Mouse (Mus musculus) layer of hippocampus, adult 9-11 months (tissue): ENCODE measurements around the gene Stxbp6.

Source experiments
- DNase-seq: peaks from one replicate; pipeline ENCODE4 v3.0.0; 2022

Stxbp6 gene

DNA sequence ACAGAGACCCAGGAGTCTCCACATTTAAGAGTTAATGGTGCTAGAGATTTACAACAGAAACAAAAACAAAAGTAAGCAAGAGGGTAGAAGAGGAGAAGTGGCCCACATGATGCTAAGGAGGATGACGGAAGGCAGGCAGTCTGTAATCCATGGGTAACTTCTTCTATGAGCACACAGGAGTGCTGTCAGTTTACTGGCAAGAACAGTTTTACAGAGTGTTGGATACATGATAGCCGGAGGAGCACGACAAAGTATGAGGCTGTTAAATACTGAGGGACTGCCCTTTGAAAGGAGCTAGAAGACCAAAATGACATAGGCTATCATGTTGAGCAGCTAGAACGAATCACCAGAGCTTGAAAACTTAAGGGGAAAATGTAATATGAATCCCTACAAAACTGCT lies 81.7 kb downstream of the Stxbp6 start:
- DNase-seq = no peak

DNA sequence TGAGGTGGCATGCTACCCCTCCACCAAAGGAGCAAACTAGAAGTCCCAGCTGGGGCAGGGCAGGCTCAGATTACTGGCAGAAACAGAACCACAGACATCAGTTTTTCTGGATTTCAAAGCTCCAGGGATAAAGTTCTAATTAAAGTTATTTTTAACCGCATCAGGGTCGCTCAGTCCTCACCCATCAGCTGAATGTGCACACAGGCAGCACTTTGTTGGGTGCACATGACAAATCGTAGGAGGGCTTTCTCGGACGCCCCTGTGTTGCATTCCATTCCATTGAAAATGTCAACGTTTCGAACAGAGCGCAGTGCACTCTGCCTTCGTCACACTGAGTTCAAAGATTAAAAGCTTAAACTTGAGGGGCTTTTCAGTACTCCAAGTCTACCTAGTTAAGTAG lies 84.1 kb downstream of the Stxbp6 start:
- no peak for DNase-seq

DNA sequence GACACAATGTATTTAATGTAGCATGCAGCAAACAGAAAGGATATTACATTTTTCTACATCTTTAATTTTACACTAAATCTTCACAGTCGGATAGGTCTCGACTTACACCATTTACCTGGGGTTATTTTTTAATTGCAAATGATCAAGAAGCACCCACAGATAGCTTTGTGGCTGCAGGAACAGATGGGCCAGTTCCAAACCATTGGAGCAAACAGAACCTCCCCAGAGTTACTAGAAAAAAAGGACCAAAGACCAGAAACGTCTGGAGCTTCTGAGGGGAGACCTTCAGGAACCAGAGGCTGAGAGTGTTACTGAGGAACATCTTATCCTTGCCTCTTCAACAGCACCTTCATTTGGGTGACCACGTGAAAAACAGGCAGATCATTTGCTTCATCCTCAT lies 85.5 kb downstream of the Stxbp6 start:
- DNase-seq = no peak

DNA sequence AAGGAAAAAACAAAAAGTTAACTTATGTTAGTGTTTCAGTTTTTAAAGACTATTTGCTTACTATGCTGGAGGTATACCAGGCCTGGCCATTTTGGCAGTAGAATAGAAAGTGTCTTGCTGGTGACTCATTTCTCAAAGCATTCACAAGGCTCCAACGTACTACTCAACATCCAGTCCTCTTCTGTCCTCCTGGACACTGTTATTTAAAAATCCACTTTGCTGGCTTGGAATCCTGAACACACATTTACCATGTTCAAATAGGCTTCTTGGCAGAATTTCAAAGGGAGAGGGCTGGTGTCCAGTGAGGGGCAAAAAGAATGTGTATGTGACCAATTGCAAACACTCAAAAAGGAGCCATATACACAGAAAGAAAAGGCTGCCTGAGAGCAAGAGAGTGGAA lies 86.7 kb downstream of the Stxbp6 start:
- no peak for DNase-seq

DNA sequence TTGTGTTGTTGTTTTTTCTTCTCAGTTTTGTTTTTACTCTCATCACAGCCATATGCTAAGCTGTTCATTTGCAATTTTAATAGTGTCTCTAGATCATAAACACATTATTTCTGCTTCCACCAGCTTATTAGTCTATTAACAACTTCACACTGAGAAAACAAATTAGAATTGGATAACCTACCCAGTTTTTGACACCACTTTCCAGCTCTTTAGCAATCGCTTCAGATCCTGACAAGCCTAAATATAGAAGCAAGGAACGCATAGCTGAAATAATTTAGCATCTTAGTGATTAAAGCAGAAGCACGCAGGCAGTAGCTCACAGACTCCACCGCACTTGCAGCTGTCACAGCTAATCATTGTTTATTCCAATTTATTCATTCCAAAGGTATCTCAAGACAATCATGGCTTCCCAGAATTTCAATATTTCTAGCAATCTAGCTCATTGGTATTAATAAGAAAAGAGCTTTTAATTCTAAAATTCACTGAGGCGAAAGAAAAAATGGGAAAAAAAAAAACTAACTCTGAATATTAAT lies 95.1 kb downstream of the Stxbp6 start:
- DNase-seq = no peak

DNA sequence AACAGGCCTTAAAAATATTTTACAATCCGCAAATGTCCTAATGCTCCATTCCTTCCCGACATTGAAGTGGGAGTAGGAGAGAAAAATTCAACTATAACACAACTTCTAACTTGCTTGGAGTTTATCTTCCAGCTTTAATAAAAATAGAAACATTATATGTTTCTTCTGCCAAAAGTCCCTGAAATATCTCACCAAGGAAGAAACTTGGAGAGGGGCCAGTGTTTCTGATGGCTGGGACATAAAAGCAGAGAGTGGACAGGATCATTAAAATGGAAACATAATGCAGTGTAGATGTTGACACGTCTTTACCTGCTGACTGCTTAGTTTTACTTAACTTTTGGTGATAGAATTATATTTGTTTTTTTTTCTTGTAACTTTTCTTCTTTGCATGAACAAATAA lies 99.2 kb downstream of the Stxbp6 start:
- no peak for DNase-seq

DNA sequence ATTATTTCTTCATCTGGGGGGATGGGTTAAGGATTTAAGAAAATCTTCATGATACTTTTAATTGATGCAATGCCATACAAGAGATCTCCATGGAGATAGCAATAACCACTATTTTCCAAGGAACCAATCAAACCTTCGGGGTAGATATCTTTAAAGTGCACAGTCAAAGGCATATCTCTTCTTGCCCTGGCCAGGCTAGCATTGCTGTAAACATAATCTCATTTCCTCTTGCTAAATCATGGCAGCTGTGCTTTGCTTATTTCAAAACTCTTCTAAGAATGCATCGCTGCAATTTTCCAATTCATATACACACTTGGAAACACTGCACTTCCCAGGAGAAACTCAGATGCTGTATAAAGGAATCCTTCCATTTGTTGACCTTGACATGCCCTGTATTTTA lies 103.0 kb downstream of the Stxbp6 start:
- DNase-seq = no peak

DNA sequence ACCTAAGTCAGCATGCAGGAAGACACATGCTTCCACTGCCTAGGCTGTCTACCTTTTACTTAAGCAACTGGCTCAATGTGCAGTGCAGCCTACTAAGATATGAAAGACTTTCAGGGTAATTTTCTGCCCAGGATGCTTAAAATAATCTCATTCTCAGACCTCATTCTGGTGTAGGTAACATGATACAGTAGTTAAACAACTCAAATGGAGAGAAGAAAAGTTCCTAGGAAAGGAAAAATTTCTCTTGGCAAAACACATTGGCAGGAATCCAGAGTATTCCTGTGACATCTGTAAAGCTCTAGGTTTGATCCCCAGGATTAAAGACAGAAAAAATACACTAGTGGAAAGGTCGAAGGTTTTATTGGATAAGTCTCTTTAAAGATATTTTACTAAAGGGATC lies 107.1 kb downstream of the Stxbp6 start:
- no peak for DNase-seq

DNA sequence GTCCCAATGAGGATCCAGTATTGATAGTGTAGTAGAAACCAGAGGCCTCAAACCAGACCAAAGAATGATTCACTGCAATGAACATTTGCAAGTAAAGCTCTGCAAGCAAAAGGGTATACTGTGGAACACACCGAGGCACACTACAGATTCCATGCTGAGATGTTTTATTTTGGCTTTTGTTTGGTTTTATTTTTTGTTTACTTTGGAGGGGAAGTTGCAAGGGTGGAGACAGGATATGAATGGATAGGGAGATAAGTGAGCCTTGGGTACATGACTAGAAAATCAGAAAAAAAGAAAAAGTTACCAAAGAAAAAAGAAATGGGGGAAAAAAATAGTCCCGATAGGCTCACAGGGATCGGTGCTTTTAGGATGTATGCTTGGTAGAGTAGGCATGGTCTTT lies 117.0 kb downstream of the Stxbp6 start:
- DNase-seq = no peak

DNA sequence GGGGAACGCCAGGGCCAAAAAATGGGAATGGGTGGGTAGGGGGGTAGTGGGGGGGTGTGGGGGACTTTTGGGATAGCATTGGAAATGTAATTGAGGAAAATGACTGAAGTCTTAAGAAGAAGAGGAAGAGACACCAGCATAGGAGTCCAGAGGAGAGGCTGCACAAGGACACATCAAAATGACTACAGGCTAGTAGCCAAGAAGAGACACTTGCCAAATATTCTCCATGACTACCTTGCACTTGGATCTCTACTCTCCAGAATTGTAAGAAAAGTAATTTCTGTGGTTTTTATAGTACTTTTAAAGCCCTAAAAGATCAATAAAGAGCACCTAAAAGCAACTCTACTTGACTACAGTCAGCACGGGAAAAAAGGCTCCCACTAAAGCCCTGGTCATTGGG lies 121.4 kb downstream of the Stxbp6 start:
- DNase-seq = no peak

DNA sequence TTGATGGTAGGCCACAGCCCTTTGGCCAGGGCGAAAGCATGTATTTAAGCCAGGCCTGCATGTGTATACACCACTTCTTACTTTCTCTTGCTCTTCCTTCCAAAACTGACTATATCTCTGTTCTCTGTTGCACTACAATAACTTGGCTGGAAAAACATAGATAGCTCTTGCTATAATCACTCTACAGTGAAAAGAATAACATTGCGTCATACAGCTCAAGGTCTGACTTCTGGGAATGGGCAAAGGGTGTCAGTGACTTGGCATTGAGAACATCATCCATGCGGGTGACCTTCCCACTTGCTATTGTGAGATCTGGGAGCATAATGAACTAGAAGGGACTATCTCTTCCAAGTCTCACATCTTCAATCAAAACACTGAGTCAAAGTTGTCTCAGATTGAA lies 122.4 kb downstream of the Stxbp6 start:
- DNase-seq = no peak

DNA sequence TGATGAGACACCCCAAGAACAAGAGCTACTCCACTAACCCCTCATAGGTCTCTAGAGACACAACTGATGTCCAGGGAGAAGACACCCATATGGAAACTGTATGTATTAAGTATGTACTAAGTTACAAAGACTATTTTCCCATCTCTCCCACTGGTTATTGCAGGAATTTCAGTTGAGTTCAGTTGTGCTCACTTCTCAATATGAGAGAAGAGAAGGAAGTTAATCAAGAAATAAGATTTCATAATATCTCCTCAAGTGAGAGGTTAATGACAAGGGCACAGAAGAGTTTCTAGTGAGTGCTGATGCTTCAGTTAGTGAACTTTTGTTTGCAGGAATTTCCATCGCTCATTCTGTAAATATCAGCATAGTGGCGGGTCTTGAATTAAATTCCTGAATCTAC lies 124.0 kb downstream of the Stxbp6 start:
- no peak for DNase-seq

DNA sequence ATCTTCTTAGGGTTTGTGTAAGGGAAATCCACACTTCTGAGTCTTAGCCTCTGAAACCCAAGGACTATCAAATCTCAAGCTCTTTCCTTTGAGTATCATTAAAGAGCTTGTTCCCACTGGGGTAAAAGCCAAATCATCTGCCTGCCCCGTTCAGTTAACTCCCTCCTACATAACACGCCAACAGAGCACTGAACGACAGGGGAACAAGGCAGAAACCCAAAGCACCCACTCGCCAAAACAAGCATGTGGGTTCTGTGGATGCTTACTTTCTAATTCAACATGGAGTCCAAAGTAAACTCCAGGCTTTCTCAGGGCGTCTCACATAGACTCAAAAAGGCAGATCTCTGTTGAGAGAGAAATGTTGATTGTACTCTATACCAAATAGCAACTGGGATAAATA lies 126.7 kb downstream of the Stxbp6 start:
- DNase-seq = peak; percentile 12

DNA sequence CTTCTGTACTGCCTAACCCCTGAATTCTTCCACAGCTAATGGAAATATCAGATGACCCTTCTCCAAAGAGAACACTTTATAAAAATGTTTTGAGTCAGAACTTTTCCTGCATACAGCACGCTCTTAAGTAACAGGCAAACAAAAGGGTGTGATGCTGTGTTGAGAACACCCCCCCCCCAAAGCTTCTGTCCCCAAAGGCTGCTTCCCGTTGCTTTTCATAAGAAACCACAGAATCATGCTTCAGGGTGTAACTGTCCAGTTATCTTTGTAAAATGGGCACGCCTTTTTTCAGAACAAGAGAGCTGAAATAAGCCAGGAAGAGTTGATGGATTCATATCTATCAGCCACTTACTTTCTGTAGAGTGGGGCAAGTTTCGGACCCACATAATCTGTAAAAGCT lies 134.2 kb downstream of the Stxbp6 start:
- no peak for DNase-seq

DNA sequence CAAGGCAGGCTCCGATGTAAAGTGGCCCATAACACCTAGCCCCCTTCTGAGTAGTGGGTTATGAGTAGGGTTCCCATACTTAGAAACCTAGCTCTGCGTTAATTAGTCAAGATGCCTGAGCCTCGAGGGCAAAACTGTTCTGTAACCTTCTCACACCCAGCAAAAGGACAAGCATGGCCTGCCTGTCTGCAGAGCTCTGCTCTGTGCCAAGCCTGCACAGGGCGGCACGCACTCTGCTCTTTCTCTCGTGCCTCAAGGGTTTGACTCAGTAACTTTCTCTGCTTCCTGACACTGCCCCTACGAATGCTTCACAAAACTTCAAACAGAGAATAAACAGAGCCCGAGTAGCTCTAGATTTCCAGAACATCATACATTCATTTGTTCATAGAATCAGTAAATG lies 135.4 kb downstream of the Stxbp6 start:
- no peak for DNase-seq

DNA sequence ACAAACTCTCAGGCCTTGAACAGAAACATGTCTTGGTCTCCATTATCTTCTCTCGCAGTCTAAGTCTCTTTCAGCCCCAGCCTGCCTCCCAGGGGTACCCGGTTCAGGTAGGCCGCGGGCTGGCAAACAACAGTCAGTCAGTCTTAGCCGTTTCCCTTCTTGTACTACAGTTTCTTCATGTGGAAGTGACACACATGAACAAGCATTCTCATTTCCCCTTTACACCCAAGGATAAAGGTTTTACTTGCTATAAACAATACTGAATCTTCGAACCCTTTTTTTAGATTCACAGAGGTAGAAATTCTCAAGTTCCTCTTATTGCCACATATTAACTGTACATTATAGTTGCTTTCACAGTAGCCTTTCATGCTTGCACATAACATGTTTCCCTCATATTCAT lies 141.6 kb downstream of the Stxbp6 start:
- DNase-seq = no peak

DNA sequence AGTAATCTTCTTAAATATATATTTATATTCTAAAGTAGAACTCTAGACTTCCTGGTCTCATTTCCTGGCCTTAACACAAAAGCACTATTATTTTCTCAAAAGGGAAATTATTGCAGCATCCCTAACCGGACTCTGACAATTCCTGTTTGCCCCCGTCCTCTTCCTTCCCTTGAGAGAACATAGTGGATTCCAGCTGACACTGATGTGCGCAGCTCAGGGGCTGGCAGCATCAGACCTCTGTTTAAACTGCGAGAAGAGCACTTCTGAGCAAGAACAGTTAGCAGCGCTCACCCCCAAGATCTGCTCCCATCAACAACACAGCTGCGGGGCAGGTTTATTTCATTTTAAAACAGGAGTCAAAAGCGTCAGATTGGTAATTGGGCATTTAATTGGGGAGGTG lies 142.8 kb downstream of the Stxbp6 start:
- DNase-seq = no peak

DNA sequence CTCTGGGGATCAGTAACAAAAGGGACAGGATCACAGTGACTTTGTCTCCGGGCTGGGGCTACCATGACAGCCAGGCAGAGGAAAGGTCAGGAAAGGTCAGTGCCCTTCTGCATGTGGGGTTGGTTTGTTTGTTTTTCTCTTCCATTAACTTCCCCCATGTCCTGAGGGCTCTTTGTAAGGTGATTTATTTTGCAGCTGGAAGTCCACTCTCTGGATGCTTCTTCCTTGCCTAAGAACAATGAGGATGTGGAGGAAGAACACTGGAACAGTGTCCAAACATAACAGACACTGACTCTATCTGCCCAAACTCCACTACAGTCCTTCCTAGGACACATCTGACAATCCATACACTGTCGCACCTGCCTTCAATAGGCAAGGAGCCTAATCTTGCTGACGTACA lies 146.1 kb downstream of the Stxbp6 start:
- DNase-seq = no peak

DNA sequence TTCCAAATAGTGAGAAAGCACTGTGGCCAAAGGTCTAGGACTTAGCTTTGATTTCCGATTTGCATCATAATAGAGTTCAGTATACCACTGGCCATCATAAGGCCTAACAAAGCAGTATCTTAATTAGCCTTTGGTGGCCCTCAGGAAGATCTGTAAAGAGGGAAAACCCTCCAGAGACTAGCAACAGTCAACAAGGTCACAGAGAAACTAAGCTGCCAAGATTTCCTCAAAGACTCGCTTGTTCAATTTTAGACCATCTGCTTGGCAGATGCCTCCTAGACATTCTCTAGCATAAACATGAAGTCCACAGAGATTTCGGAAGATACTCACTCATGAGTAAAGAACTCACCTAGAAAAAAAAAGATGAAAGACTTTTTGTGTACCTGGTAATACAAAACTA lies 148.6 kb downstream of the Stxbp6 start:
- no peak for DNase-seq

DNA sequence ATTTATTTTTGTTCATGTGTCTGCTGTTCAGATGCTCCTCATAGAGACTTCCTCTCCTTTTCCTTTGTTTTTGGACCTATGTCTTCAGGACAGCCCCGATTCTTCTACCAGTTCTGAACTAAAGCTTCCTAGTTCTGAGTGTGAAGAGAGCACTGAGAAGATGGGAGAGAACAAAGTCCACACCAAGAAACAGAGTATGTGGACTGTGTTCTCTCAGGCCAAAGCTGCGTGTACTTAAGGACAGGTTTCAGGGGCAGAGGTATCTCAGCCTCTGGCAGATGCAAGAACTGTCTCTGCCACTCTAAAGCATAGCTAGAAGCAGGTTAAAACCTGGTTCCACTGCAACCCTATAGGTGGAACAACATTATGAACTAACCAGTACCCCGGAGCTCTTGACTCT lies 151.2 kb downstream of the Stxbp6 start:
- no peak for DNase-seq

DNA sequence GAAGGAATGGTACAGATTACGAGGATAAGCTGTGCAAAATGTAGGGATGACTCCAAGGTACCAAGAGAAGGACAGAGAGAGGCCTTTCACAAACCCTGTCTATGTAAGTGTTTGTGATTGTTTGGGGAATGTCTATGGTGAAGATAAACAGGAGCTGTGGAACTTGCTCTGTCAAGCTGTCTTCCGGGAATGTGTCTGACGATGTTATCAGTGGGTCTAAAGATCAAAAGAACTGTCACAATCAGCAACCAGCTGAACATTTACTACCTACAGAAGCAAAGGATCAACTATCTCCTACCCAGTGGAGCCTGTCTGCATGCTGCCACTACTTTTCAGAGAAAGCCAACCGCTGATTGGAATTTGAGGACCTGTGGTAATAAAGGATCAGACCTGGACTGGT lies 152.3 kb downstream of the Stxbp6 start:
- no peak for DNase-seq

DNA sequence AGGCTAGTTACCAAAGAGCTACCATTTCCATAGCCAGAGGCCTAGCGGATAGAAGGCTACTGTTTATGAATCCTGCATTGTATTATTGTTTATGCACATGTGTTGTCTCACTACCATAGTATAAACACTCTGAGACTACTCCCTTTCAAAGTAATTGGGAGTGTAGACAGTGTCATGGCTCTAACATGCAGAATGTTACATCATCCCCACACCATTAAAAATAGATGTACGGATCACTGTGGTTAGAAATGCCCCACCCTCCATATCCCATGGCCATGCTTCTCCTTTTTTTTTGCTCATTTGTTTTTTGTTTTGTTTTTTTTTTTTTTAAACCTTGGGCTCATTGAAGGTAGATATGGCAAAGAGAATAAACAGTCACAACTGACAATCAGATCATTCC lies 154.9 kb downstream of the Stxbp6 start:
- no peak for DNase-seq

DNA sequence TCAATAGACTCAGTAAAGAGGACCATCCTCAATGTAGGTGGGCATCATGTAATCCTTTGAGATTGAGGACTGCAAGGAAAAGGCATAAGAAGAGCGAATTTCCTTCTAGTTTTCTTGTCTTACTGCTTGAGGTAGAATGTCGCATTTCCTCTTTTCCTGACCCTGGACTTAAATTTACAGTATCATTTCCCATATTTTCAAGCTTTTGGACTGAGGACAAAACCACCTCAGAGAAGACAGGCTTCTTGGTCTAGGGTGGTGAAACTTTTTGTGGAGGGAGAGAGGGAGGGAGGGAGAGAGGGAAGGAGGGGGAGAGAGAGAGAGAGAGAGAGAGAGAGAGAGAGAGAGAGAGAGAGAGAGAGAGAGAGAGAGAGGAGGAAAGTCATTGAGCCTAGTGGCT lies 155.6 kb downstream of the Stxbp6 start:
- DNase-seq = no peak

DNA sequence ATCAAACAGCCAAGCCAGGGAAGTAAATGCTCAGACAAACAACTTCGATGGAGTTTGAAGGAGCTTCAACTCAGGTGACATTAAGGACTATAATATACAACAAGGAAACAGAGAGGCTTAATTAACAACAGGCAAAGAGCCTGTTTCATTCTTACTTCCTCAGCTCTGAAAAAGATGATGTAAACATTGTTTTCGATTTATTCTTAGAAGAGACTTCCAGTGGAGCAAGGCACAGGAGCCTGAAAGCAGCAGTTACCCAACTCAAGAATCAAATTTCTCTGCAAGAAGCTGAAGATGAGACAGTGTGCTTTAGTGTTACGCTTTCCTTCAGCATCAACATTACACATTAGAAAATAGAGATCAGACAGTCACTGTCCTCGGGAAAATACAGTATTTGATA lies 160.7 kb downstream of the Stxbp6 start:
- DNase-seq = no peak

DNA sequence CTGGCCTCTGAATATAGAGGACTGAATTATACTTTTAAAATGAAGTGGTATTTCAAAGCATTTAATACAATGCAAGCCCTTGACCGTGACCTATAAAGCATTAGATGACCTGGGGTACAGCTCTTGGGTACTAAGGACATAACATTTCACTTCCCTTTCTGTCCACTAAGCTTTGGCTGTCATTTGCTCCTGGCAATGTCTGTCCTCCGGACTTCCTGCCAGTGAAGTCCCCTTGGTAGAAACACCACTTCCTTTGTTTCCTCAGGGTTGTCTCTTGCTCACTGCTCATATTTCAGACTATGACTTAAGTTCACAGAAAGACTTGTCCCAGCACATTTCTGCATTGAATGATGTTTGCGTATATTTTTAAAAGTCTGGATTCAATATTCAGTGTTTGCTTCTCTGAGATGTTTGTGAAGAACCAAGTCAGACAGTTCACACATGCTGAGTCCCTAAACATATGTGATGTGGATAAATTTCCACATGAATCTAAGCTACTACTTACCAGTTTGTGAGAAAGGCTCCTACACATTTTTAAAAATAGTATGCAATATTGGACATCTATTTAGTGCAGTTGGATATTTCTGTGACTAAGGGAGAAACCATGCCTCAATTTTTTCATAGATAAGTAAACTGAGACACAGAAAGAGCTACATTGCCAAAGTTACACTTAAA lies 166.3 kb downstream of the Stxbp6 start:
- no peak for DNase-seq

DNA sequence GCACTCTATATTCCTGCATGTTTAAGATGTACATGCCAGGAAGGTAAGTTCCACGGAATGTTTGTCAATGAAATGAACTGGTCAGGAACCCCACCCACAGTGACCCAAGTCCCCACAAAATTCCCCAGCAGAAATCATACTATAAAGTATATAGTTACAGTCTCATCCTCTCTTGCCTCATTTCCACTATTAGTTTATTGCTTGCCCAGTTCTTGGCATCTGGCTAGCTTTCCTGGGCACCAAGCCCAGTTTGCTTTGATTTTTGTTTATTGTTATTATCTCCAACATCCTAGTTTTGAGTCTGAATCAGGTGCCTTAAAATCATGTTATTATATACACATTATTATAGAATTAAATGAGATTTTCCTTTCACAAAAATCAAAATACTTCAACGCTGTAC lies 168.5 kb downstream of the Stxbp6 start:
- DNase-seq = no peak
